In genomic region chr11:109343558-109343957, GRCm38 (mm10) we compare ENCODE assay signal across 7 mouse cellular contexts. TPM values are rescaled to one million over a fixed set of nuclear protein-coding genes. Genes with fewer than 3 reads are reported as not detected.
DNase-seq lines count a peak whose midpoint lies in the region; ATAC-seq and TF ChIP-seq lines count a peak whose summit lies in the region.

No protein-coding gene starts in this region.

- no peaks in the 10 kb centered on the region for H3K9me3 ChIP-seq in heart, embryonic 14.5 days (ENCODE audit: control insufficient read depth, low read length)
- H3K9me3 ChIP-seq in liver, postnatal 0 days (ENCODE audit: low read length): no peaks in the 10 kb centered on the region
- no peaks in the 10 kb centered on the region for H3K9me3 ChIP-seq in liver, embryonic 11.5 days (ENCODE audit: control insufficient read depth, low read length)
- H3K9me3 ChIP-seq in embryonic facial prominence, embryonic 14.5 days (ENCODE audit: control insufficient read depth, low read length): no peaks in the 10 kb centered on the region

- ATAC-seq in heart, embryonic 14.5 days (ENCODE audit: insufficient number of reproducible peaks, insufficient read depth, low FRiP score, low read depth): no peak
- ATAC-seq in liver, postnatal 0 days: no peak
- ATAC-seq in liver, embryonic 11.5 days (replicated peaks; ENCODE audit: low FRiP score): no peak
- ATAC-seq in embryonic facial prominence, embryonic 14.5 days (ENCODE audit: low read depth): no peak

- H3K4me1 ChIP-seq in heart, embryonic 14.5 days (ENCODE audit: control insufficient read depth in 2 of 2, insufficient read depth in 2 of 2, low read length in 2 of 2): peaks cover 22 to 41% of the 10 kb centered on the region in 2 experiments
- peaks cover 32% of the 10 kb centered on the region for H3K4me1 ChIP-seq in liver, postnatal 0 days (ENCODE audit: insufficient read depth)
- H3K4me1 ChIP-seq in liver, embryonic 11.5 days (replicated peaks; ENCODE audit: control insufficient read depth, insufficient read depth, low read length): peaks cover 13% of the 10 kb centered on the region; the same call in 1 of the 2 replicates
- H3K4me1 ChIP-seq in embryonic facial prominence, embryonic 14.5 days (ENCODE audit: control insufficient read depth, insufficient read depth, low read length): peaks cover 22% of the 10 kb centered on the region

- no peaks in the 10 kb centered on the region for H3K79me2 ChIP-seq in macrophage (ENCODE audit: inconsistent target)

- H3K27me3 ChIP-seq in heart, embryonic 14.5 days (ENCODE audit: control insufficient read depth, insufficient read depth, low read length): no peaks in the 10 kb centered on the region
- no peaks in the 10 kb centered on the region for H3K27me3 ChIP-seq in liver, postnatal 0 days (ENCODE audit: insufficient read depth, low read length)
- H3K27me3 ChIP-seq in liver, embryonic 11.5 days (replicated peaks; ENCODE audit: control insufficient read depth, insufficient read depth, low read length): no peaks in the 10 kb centered on the region
- H3K27me3 ChIP-seq in embryonic facial prominence, embryonic 14.5 days (replicated peaks; ENCODE audit: control insufficient read depth, insufficient read depth, low read length): no peaks in the 10 kb centered on the region

- peak overlapping the region; percentile 54 to 66 for H3K27ac ChIP-seq in heart, embryonic 14.5 days (replicated peaks in 1 of 2; ENCODE audit: control insufficient read depth in 1 of 2, insufficient read depth in 1 of 2, low read depth in 2 of 2, low read length in 2 of 2)
- 0 out of 2 replicates have a peak overlapping the region, but pooled peaks have one; percentile 44 for H3K27ac ChIP-seq in liver, postnatal 0 days (ENCODE audit: low read depth)
- H3K27ac ChIP-seq in liver, embryonic 11.5 days (ENCODE audit: low read depth, low read length): no peak overlapping the region
- H3K27ac ChIP-seq in embryonic facial prominence, embryonic 14.5 days (replicated peaks; ENCODE audit: low read depth, low read length): peak overlapping the region; percentile 44; the same call in 1 of the 2 replicates
- 0 out of 2 replicates have a peak overlapping the region, but pooled peaks have one; percentile 7 for H3K27ac ChIP-seq in macrophage

- no peak for TF ChIP-seq CTCF in liver, postnatal 0 days (IDR thresholded peaks at IDR 0.05; ENCODE audit: low read depth)

- H3K36me3 ChIP-seq in heart, embryonic 14.5 days (ENCODE audit: control insufficient read depth, insufficient read depth, low read length): no peaks in the 10 kb centered on the region
- H3K36me3 ChIP-seq in liver, postnatal 0 days (replicated peaks; ENCODE audit: insufficient read depth, low read length): no peaks in the 10 kb centered on the region
- no peaks in the 10 kb centered on the region for H3K36me3 ChIP-seq in liver, embryonic 11.5 days (ENCODE audit: control insufficient read depth, insufficient read depth, low read length)
- no peaks in the 10 kb centered on the region for H3K36me3 ChIP-seq in embryonic facial prominence, embryonic 14.5 days (ENCODE audit: control insufficient read depth, insufficient read depth, low read length)
- no peaks in the 10 kb centered on the region for H3K36me3 ChIP-seq in macrophage (ENCODE audit: inconsistent target)

- H3K4me3 ChIP-seq in heart, embryonic 14.5 days (ENCODE audit: control insufficient read depth in 1 of 2, insufficient read depth in 1 of 2, low read depth in 1 of 2, low read length in 2 of 2): no peak overlapping the region
- H3K4me3 ChIP-seq in liver, postnatal 0 days (ENCODE audit: low read depth, low read length): no peak overlapping the region
- H3K4me3 ChIP-seq in liver, embryonic 11.5 days (ENCODE audit: low read depth, low read length): no peak overlapping the region
- H3K4me3 ChIP-seq in embryonic facial prominence, embryonic 14.5 days (ENCODE audit: low read depth, low read length): no peak overlapping the region
- H3K4me3 ChIP-seq in macrophage (ENCODE audit: inconsistent target): no peak overlapping the region

- no peak for DNase-seq in heart, postnatal 4 days
- no peak for DNase-seq in liver, postnatal 0 days
- no peak for DNase-seq in liver, embryonic 11.5 days (ENCODE audit: low spot score)
- no peak for DNase-seq in embryonic facial prominence, embryonic 14.5 days (ENCODE audit: low spot score)
- DNase-seq in left cerebral cortex, adult 18-20 months (ENCODE audit: low spot score in 2 of 2): no peak

- H3K4me2 ChIP-seq in heart, embryonic 14.5 days (ENCODE audit: low read length): peak overlapping the region; percentile 48
- no peak overlapping the region for H3K4me2 ChIP-seq in liver, postnatal 0 days (ENCODE audit: low read depth, low read length)
- H3K4me2 ChIP-seq in liver, embryonic 11.5 days: no peak overlapping the region
- H3K4me2 ChIP-seq in embryonic facial prominence, embryonic 14.5 days (ENCODE audit: low read depth, low read length): no peak overlapping the region; the same call in 1 of the 2 replicates

- TF ChIP-seq EP300 in liver, postnatal 0 days (IDR thresholded peaks at IDR 0.05; ENCODE audit: low read depth): no peak

- H3K9ac ChIP-seq in heart, embryonic 14.5 days (ENCODE audit: low read length): peak overlapping the region; percentile 51; the same call in 1 of the 2 replicates
- no peak overlapping the region for H3K9ac ChIP-seq in liver, postnatal 0 days (replicated peaks)
- no peak overlapping the region for H3K9ac ChIP-seq in liver, embryonic 11.5 days (ENCODE audit: low read depth, low read length)
- H3K9ac ChIP-seq in embryonic facial prominence, embryonic 14.5 days (ENCODE audit: low read depth, low read length): no peak overlapping the region

- 10% methylated on average over 7 of the region's 7 CpGs for whole genome bisulfite sequencing in heart, embryonic 14.5 days
- WGBS in liver, postnatal 0 days (ENCODE audit: insufficient replicate concordance): 54% methylated on average over 7 of the region's 7 CpGs
- WGBS in liver, embryonic 11.5 days: 53% methylated on average over 7 of the region's 7 CpGs
- 25% methylated on average over 7 of the region's 7 CpGs for WGBS in embryonic facial prominence, embryonic 14.5 days
- 86% methylated on average over 7 of the region's 7 CpGs for WGBS in macrophage (ENCODE audit: missing documents)

RNA-seq across cellular contexts. Expression of gene Gna13, which starts 19.1 kb away (rescaled TPM):
- 24.7 and 27.0 TPM in 2 replicates for polyA plus RNA-seq in heart, embryonic 14.5 days (2014; fragmentation: Nextera tagmentation; extraction: Ambion mirVana)
- total RNA-seq in heart, postnatal 4 days (2021): 10 to 100 TPM; 42.7 to 49.0 TPM
- 28.4 and 30.6 TPM in 2 replicates for polyA plus RNA-seq in liver, postnatal 0 days (2015; fragmentation: Nextera tagmentation; extraction: Ambion mirVana)
- 24.9 and 25.3 TPM in 2 replicates for polyA plus RNA-seq in liver, embryonic 11.5 days (2014; fragmentation: Nextera tagmentation; extraction: Ambion mirVana)
- 23.4 and 24.5 TPM in 2 replicates for polyA plus RNA-seq in embryonic facial prominence, embryonic 14.5 days (2014; fragmentation: Nextera tagmentation; extraction: Ambion mirVana)
- 100 to 1,000 TPM in 21 of 26 experiments, 10 to 100 TPM in 5; 69.8 to 341 (median 149) TPM for total RNA-seq in macrophage (2018; cell fraction: chromatin; rRNA removed)
- 100 to 1,000 TPM; 138 to 379 (median 169) TPM for total RNA-seq in macrophage (2018; cell fraction: cytosol; rRNA removed)
- 100 to 1,000 TPM; 113 to 469 (median 244) TPM for total RNA-seq in macrophage (2018; cell fraction: nucleus; rRNA removed)
- polyA plus RNA-seq in macrophage (2018): 52.2 to 84.3 TPM (median 79.7 TPM) in 3 replicates
- 10 to 100 TPM; 48.2 to 49.2 TPM for total RNA-seq in left cerebral cortex, adult 18-20 months (2021)

RNA-seq across cellular contexts. Expression of gene Rgs9, which starts 45.6 kb away (rescaled TPM):
- polyA plus RNA-seq in heart, embryonic 14.5 days (2014; fragmentation: Nextera tagmentation; extraction: Ambion mirVana): 0.66 and 0.82 TPM in 2 replicates
- 1 to 10 TPM in 1 of 2 experiments, under 1 TPM in 1; 0.79 to 1.6 TPM for total RNA-seq in heart, postnatal 4 days (2021)
- 0.11 TPM in 1 of 2 replicates, not detected in the other for polyA plus RNA-seq in liver, postnatal 0 days (2015; fragmentation: Nextera tagmentation; extraction: Ambion mirVana)
- 0.18 and 0.25 TPM in 2 replicates for polyA plus RNA-seq in liver, embryonic 11.5 days (2014; fragmentation: Nextera tagmentation; extraction: Ambion mirVana)
- polyA plus RNA-seq in embryonic facial prominence, embryonic 14.5 days (2014; fragmentation: Nextera tagmentation; extraction: Ambion mirVana): 1.4 and 1.8 TPM in 2 replicates
- 10 to 100 TPM in 4 of 26 experiments, 1 to 10 TPM in 11, under 1 TPM in 6, not detected in 5; 0.20 to 10.7 (median 2.3) TPM for total RNA-seq in macrophage (2018; cell fraction: chromatin; rRNA removed)
- total RNA-seq in macrophage (2018; cell fraction: cytosol; rRNA removed): 1 to 10 TPM in 3 of 26 experiments, under 1 TPM in 12, not detected in 11; 0.06 to 2.2 (median 0.43) TPM
- 1 to 10 TPM in 15 of 26 experiments, under 1 TPM in 6, not detected in 5; 0.26 to 9.0 (median 1.7) TPM for total RNA-seq in macrophage (2018; cell fraction: nucleus; rRNA removed)
- 0.32 TPM in 1 of 3 replicates, not detected in the others for polyA plus RNA-seq in macrophage (2018)
- total RNA-seq in left cerebral cortex, adult 18-20 months (2021): 10 to 100 TPM; 35.8 to 56.5 TPM
